Mouse (Mus musculus) kidney, adult 2 months (tissue): ENCODE data around the gene Zfp385c. TPM values are rescaled to one million over a fixed set of nuclear protein-coding genes. Genes with fewer than 3 reads are reported as not detected.

ENCODE experiments used
- DNase-seq: peaks from one replicate; pipeline ENCODE4 v3.0.0; 2021
- H3K27ac ChIP-seq: fragments of 200-500 bp; 2 replicates; pipeline ENCODE4 v1.5.1; 2012; ENCODE audit warnings: low read depth, low read length, control low read depth, inconsistent platforms; ENCODE audit not compliant: insufficient read depth
- H3K27me3 ChIP-seq: fragments of 200-500 bp; replicated peaks from 2 replicates; pipeline ENCODE4 v1.6.1; 2012; ENCODE audit warnings: mild to moderate bottlenecking, moderate library complexity, low read length, inconsistent platforms; ENCODE audit not compliant: control insufficient read depth, insufficient read depth
- H3K36me3 ChIP-seq: fragments of 200-500 bp; 2 replicates; pipeline ENCODE4 v1.6.1; 2012; ENCODE audit warnings: mild to moderate bottlenecking, moderate library complexity, low read length, inconsistent platforms; ENCODE audit not compliant: control insufficient read depth, insufficient read depth
- H3K4me1 ChIP-seq: fragments of 200-500 bp; 2 replicates; pipeline ENCODE4 v1.6.1; 2011; ENCODE audit warnings: low read length; ENCODE audit not compliant: control insufficient read depth, insufficient read depth
- H3K4me3 ChIP-seq: fragments of 200-500 bp; 2 replicates; pipeline ENCODE4 v1.5.1; 2011; ENCODE audit warnings: mild to moderate bottlenecking, low read depth, low read length, control low read depth; ENCODE audit not compliant: insufficient read depth
- CTCF ChIP-seq: fragments of 200-500 bp; conservative IDR thresholded peaks from 2 replicates; pipeline ENCODE4 v1.5.1; 2011; ENCODE audit warnings: low read depth, mild to moderate bottlenecking, control low read depth, low read length, moderate library complexity, mixed read lengths; ENCODE audit not compliant: insufficient read depth, insufficient read length
- POLR2A ChIP-seq: fragments of 200-500 bp; IDR thresholded peaks from one replicate; pipeline ENCODE4 v1.6.1; 2011; ENCODE audit warnings: low read depth, low read length, control low read depth
- WGBS: fragments of 180-500 bp; shearing (Covaris S2); methylation state at CpG from one replicate; pipeline ENCODE4 v1.1.7; 2018; 5-methylcytosine and 5-hydroxymethylcytosine counted together
- polyA plus RNA-seq: library from polyadenylated mRNA; depleted of rRNA; stranded (reverse); fragments of >200 nt; gene quantifications from 2 replicates; pipeline ENCODE4 v1.2.3, GENCODE M21; 2012; rRNA removed

Gene Zfp385c
- polyA plus RNA-seq: 0.14 and 0.34 TPM in 2 replicates

- 0 out of 2 replicates have a peak, but pooled peaks cover 3% of the 10 kb centered on the region for H3K4me1 ChIP-seq
- H3K27me3 ChIP-seq: no peaks in the 10 kb centered on the region
- DNase-seq: peak; percentile 34
- no peaks in the 10 kb centered on the region for H3K36me3 ChIP-seq
- WGBS: 3% methylated on average over 23 of the region's 23 CpGs
- H3K27ac ChIP-seq: no peak within 1 kb of the TSS
- peak within 1 kb of the TSS; percentile 18; the same call in 1 of the 2 replicates for H3K4me3 ChIP-seq
- TF ChIP-seq CTCF: no peak
Observed at GRCm38 (mm10) chr11:100692164-100692616, at the start of gene Zfp385c. TSS of gene Zfp385c (minus strand) at chr11:100692455.

GRCm38 (mm10) chr11:100741348-100741747 lies 49.1 kb upstream of the Zfp385c start:
- H3K36me3 ChIP-seq: no peaks in the 10 kb centered on the region
- WGBS: 44% methylated on average over 6 of the region's 6 CpGs
- no peak overlapping the region for H3K4me3 ChIP-seq
- peaks cover 7% of the 10 kb centered on the region; the same call in 1 of the 2 replicates for H3K4me1 ChIP-seq
- DNase-seq: peak; percentile 89
- H3K27me3 ChIP-seq: no peaks in the 10 kb centered on the region
- TF ChIP-seq POLR2A (no peak), CTCF (no peak)
- no peak overlapping the region for H3K27ac ChIP-seq

DNA sequence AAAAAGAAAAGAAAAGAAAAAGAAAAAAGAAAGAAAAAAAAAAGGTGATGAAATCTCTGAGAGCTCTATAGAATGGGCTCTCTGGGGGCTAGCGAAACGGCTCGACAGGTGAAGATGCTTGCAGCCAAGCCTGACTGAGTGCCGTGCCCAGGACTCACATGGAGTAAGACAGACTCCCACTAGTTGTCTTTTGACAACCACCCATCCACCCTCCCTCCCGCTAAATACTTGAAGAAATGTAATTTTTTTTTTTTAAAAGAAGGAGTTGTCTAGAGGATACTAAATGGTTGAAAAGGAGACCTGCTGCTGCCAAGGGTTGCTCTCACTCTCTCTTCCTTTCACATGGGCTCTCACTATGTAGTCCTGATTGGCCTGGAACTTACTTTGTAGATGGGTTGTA lies 46.5 kb upstream of the Zfp385c start:
- WGBS: 17% methylated on average over 5 of the region's 5 CpGs

DNA sequence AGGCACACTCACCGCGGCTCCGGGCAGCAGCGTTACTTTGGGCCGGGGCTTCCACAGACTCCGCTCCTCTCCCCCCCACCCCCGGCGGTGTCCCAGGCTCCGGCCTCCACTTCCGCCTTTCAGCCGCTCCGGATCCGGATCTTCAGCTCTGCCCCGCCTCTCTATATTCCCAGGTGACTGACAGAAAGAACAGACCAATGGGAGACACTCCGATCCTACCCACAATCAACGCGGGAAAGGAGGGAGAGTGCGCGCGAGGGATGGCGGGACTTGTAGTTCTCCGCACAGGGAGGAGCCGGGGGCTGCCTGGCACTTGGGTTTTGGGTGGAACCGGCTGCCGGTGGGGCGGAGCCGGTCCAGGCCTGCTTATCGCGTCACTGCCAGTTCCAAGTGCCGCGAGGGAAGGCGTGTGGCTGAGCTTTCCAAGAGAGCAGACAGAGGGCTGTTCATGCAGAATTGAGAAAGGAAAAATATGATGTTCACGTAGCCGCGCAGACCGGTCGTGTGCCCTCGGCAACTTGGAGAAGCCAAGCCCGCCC lies 45.9 kb upstream of the Zfp385c start, which contains the start of gene Rab5c:
TSS of gene Rab5c (minus strand) at position 150 of the 539 bp plus-strand sequence.
- TF ChIP-seq POLR2A: peak; percentile 53
- 0 out of 2 replicates have a peak, but pooled peaks have one; percentile 20 for TF ChIP-seq CTCF
- no peaks in the 10 kb centered on the region for H3K36me3 ChIP-seq
- H3K4me3 ChIP-seq: peak within 1 kb of the TSS; percentile 84
- DNase-seq: peak; percentile 100
- H3K4me1 ChIP-seq: peaks cover 14% of the 10 kb centered on the region; the same call in 1 of the 2 replicates
- H3K27ac ChIP-seq: peak within 1 kb of the TSS; percentile 81
- no peaks in the 10 kb centered on the region for H3K27me3 ChIP-seq
- under 1% methylated on average over 39 of the region's 39 CpGs for WGBS

More for the DNA sequence above, 46.5 kb upstream of the Zfp385c start:
- Histone ChIP-seq H3K4me3 (no peak overlapping the region), H3K36me3 (no peaks in the 10 kb centered on the region), H3K27ac (no peak overlapping the region), H3K27me3 (no peaks in the 10 kb centered on the region), H3K4me1 (peaks cover 14% of the 10 kb centered on the region; the same call in 1 of the 2 replicates)
- DNase-seq: no peak
- no peak for TF ChIP-seq CTCF
- no peak for TF ChIP-seq POLR2A

GRCm38 (mm10) chr11:100737105-100737733 lies 45.0 kb upstream of the Zfp385c start:
- under 1% methylated on average over 13 of the region's 13 CpGs for WGBS
- Histone ChIP-seq H3K27me3 (no peaks in the 10 kb centered on the region), H3K27ac (peak overlapping the region; percentile 81), H3K4me3 (peak overlapping the region; percentile 84), H3K36me3 (no peaks in the 10 kb centered on the region), H3K4me1 (peaks cover 17% of the 10 kb centered on the region; the same call in 1 of the 2 replicates)
- peak; percentile 53 for DNase-seq
- TF ChIP-seq POLR2A (no peak), CTCF (no peak)

GRCm38 (mm10) chr11:100736746-100737080 lies 44.5 kb upstream of the Zfp385c start:
- Histone ChIP-seq H3K27ac (peak overlapping the region; percentile 81), H3K27me3 (no peaks in the 10 kb centered on the region), H3K4me3 (peak overlapping the region; percentile 84), H3K4me1 (peaks cover 22% of the 10 kb centered on the region; the same call in 1 of the 2 replicates), H3K36me3 (no peaks in the 10 kb centered on the region)
- peak; percentile 75 for DNase-seq
- 41% methylated on average over 4 of the region's 4 CpGs for WGBS
- TF ChIP-seq CTCF (no peak), POLR2A (no peak)
